Mouse (Mus musculus) lung, adult 2 months (tissue): ENCODE results near the gene Cntnap1.

ENCODE experiments used
- CTCF ChIP-seq: fragments of 200-500 bp; IDR thresholded peaks from 2 replicates; pipeline ENCODE4 v1.5.1; 2011; ENCODE audit warnings: mild to moderate bottlenecking, low read length, control low read depth; ENCODE audit not compliant: insufficient read depth
- POLR2A ChIP-seq: fragments of 200-500 bp; IDR thresholded peaks from 2 replicates; pipeline ENCODE4 v1.6.1; 2011; ENCODE audit warnings: low read depth, mild to moderate bottlenecking, control low read depth, low read length, borderline replicate concordance; ENCODE audit errors: extremely low read depth

GRCm38 (mm10) chr11:101189495-101190180, 19.3 kb downstream of the Cntnap1 start:
- TF ChIP-seq CTCF (no peak), POLR2A (peak; percentile 18; the same call in 1 of the 2 replicates)
